Comparison of ENCODE assay signal across 30 mouse cellular contexts in genomic region chr11:109635871-109636395, GRCm38 (mm10). TPM values are rescaled to one million over a fixed set of nuclear protein-coding genes. Genes with fewer than 3 reads are reported as not detected.
A peak's percentile ranks its signal among the peaks of the same experiment; 100 is the strongest.
DNase-seq lines count a peak whose midpoint lies in the region; ATAC-seq and TF ChIP-seq lines count a peak whose summit lies in the region.
"Had no signal": no experiment of that assay in that cellular context is flagged by ENCODE, and none has a peak within 500 bp of the region (broad histone marks: within the 10 kb centered on the region; RNA-seq: fewer than 3 reads in every experiment).

No protein-coding gene starts in this region.

- H3K4me3 ChIP-seq in hindbrain, postnatal 0 days (ENCODE audit: low read length), result no peak overlapping the region
- H3K4me3 ChIP-seq in hindbrain, embryonic 16.5 days (ENCODE audit: low read length), result no peak overlapping the region
- H3K4me3 ChIP-seq in kidney, embryonic 14.5 days (ENCODE audit: low read length), result no peak overlapping the region
- H3K4me3 ChIP-seq in CH12.LX (replicated peaks in 1 of 3; ENCODE audit: low read depth in 2 of 3, low read length in 2 of 3, poor library complexity in 1 of 3), result no peak overlapping the region
- no peak overlapping the region for H3K4me3 ChIP-seq in stomach, postnatal 0 days (ENCODE audit: low read depth, low read length)
- H3K4me3 ChIP-seq: embryonic facial prominence, embryonic 13.5 days; erythroblast, embryonic 14.5 days; heart, embryonic 10.5 days; heart, embryonic 15.5 days; midbrain, embryonic 10.5 days; midbrain, embryonic 15.5 days; neural tube, embryonic 15.5 days had no signal

- TF ChIP-seq CTCF in hindbrain, postnatal 0 days (IDR thresholded peaks at IDR 0.05; ENCODE audit: low read depth), result no peak
- TF ChIP-seq CTCF in CH12.LX (conservative IDR thresholded peaks at IDR 0.05 in 1 of 2, IDR thresholded peaks at IDR 0.05 in 1 of 2; ENCODE audit: low read depth in 2 of 2, low read length in 2 of 2), result no peak
- TF ChIP-seq CTCF in stomach, postnatal 0 days (IDR thresholded peaks at IDR 0.05; ENCODE audit: low read depth), result no peak

- H3K4me2 ChIP-seq in hindbrain, postnatal 0 days (ENCODE audit: low read depth, low read length), result no peak overlapping the region
- H3K4me2 ChIP-seq in hindbrain, embryonic 16.5 days (ENCODE audit: low read length), result no peak overlapping the region
- no peak overlapping the region for H3K4me2 ChIP-seq in kidney, embryonic 14.5 days (replicated peaks; ENCODE audit: low read depth, low read length)
- H3K4me2 ChIP-seq in CH12.LX (ENCODE audit: insufficient read depth, low read depth, poor library complexity, severe bottlenecking), result 0 out of 2 replicates have a peak overlapping the region, but pooled peaks have one; percentile 24
- H3K4me2 ChIP-seq in stomach, postnatal 0 days (replicated peaks; ENCODE audit: low read depth), result no peak overlapping the region
- H3K4me2 ChIP-seq: embryonic facial prominence, embryonic 13.5 days; heart, embryonic 15.5 days; midbrain, embryonic 15.5 days; neural tube, embryonic 15.5 days had no signal

- in situ Hi-C loops in CH12.LX (cut with MboI; ENCODE audit: low pct_ligation_motif_present, low pct_unique_long_range_greater_than_20kb, low sequenced_read_pairs), result no loop called here

- TF ChIP-seq RAD21 in CH12.LX (IDR thresholded peaks at IDR 0.05; ENCODE audit: low read depth, low read length), result no peak

- H3K4me1 ChIP-seq in hindbrain, postnatal 0 days (ENCODE audit: insufficient read depth, low read length), result no peaks in the 10 kb centered on the region
- no peaks in the 10 kb centered on the region for H3K4me1 ChIP-seq in hindbrain, embryonic 16.5 days (ENCODE audit: control insufficient read depth, insufficient read depth, low read depth, low read length)
- H3K4me1 ChIP-seq in kidney, embryonic 14.5 days (ENCODE audit: control insufficient read depth, insufficient read depth, low read length), result no peaks in the 10 kb centered on the region
- peaks cover 0 to 6% of the 10 kb centered on the region in 2 experiments; a peak in 2 of 4 replicates for H3K4me1 ChIP-seq in CH12.LX (ENCODE audit: control insufficient read depth in 1 of 2, insufficient read depth in 2 of 2)
- no peaks in the 10 kb centered on the region for H3K4me1 ChIP-seq in stomach, postnatal 0 days (replicated peaks; ENCODE audit: control insufficient read depth, insufficient read depth)
- H3K4me1 ChIP-seq: embryonic facial prominence, embryonic 13.5 days; midbrain, embryonic 10.5 days; midbrain, embryonic 15.5 days; neural tube, embryonic 15.5 days had no signal

- H3K9ac ChIP-seq in hindbrain, postnatal 0 days (replicated peaks; ENCODE audit: low read length), result no peak overlapping the region
- no peak overlapping the region for H3K9ac ChIP-seq in hindbrain, embryonic 16.5 days (ENCODE audit: low read depth, low read length)
- H3K9ac ChIP-seq in kidney, embryonic 14.5 days (ENCODE audit: low read depth, low read length), result no peak overlapping the region
- H3K9ac ChIP-seq in CH12.LX (ENCODE audit: insufficient read depth, low read depth), result no peak overlapping the region
- no peak overlapping the region for H3K9ac ChIP-seq in stomach, postnatal 0 days (ENCODE audit: low read length)
- H3K9ac ChIP-seq: embryonic facial prominence, embryonic 13.5 days; forebrain, postnatal 0 days; heart, embryonic 15.5 days; liver, embryonic 14.5 days; midbrain, embryonic 15.5 days; neural tube, embryonic 15.5 days had no signal

- H3K27ac ChIP-seq in hindbrain, postnatal 0 days, result no peak overlapping the region
- H3K27ac ChIP-seq in hindbrain, embryonic 16.5 days (ENCODE audit: low read depth, low read length), result no peak overlapping the region
- H3K27ac ChIP-seq in kidney, embryonic 14.5 days (ENCODE audit: low read depth, low read length), result no peak overlapping the region
- no peak overlapping the region for H3K27ac ChIP-seq in CH12.LX (ENCODE audit: insufficient read depth, low read depth)
- no peak overlapping the region for H3K27ac ChIP-seq in stomach, postnatal 0 days (replicated peaks)
- H3K27ac ChIP-seq: embryonic facial prominence, embryonic 13.5 days; heart, embryonic 10.5 days; heart, embryonic 15.5 days; liver, embryonic 14.5 days; midbrain, embryonic 10.5 days; midbrain, embryonic 15.5 days; neural tube, embryonic 15.5 days had no signal

- no peak for ATAC-seq in hindbrain, postnatal 0 days
- no peak for ATAC-seq in hindbrain, embryonic 16.5 days
- no peak for ATAC-seq in kidney, embryonic 14.5 days (ENCODE audit: low FRiP score, low TSS enrichment)
- 0 out of 2 replicates have a peak, but pooled peaks have one; percentile 32 for ATAC-seq in stomach, postnatal 0 days (ENCODE audit: low FRiP score, low TSS enrichment)
- ATAC-seq: forebrain, postnatal 0 days; intestine, embryonic 16.5 days; midbrain, embryonic 15.5 days; Patski had no signal

- no peaks in the 10 kb centered on the region for H3K79me2 ChIP-seq in CH12.LX (replicated peaks; ENCODE audit: control insufficient read depth, extremely low read depth, insufficient read depth, poor library complexity, severe bottlenecking)

- H3K9me3 ChIP-seq in hindbrain, postnatal 0 days (ENCODE audit: low read length), result no peaks in the 10 kb centered on the region
- H3K9me3 ChIP-seq in hindbrain, embryonic 16.5 days (ENCODE audit: control insufficient read depth, low read length), result no peaks in the 10 kb centered on the region
- H3K9me3 ChIP-seq in kidney, embryonic 14.5 days (ENCODE audit: control insufficient read depth, low read length), result no peaks in the 10 kb centered on the region
- no peaks in the 10 kb centered on the region for H3K9me3 ChIP-seq in CH12.LX (replicated peaks; ENCODE audit: low read length)
- H3K9me3 ChIP-seq in stomach, postnatal 0 days (ENCODE audit: control insufficient read depth, low read length), result no peaks in the 10 kb centered on the region
- H3K9me3 ChIP-seq: embryonic facial prominence, embryonic 13.5 days; heart, embryonic 10.5 days; heart, embryonic 15.5 days; midbrain, embryonic 10.5 days; midbrain, embryonic 15.5 days; neural tube, embryonic 15.5 days had no signal

- no peaks in the 10 kb centered on the region for H3K36me3 ChIP-seq in hindbrain, postnatal 0 days (ENCODE audit: insufficient read depth, low read length)
- no peaks in the 10 kb centered on the region for H3K36me3 ChIP-seq in hindbrain, embryonic 16.5 days (ENCODE audit: control insufficient read depth, insufficient read depth, low read length)
- no peaks in the 10 kb centered on the region for H3K36me3 ChIP-seq in kidney, embryonic 14.5 days (ENCODE audit: control insufficient read depth, insufficient read depth, low read length)
- no peaks in the 10 kb centered on the region for H3K36me3 ChIP-seq in CH12.LX (replicated peaks in 1 of 2; ENCODE audit: control insufficient read depth in 1 of 2, insufficient read depth in 1 of 2, low read length in 1 of 2)
- H3K36me3 ChIP-seq in stomach, postnatal 0 days (ENCODE audit: control insufficient read depth, insufficient read depth, low read length), result no peaks in the 10 kb centered on the region
- H3K36me3 ChIP-seq: embryonic facial prominence, embryonic 13.5 days; heart, embryonic 10.5 days; heart, embryonic 15.5 days; midbrain, embryonic 10.5 days; midbrain, embryonic 15.5 days; neural tube, embryonic 15.5 days had no signal

- peak; percentile 12 for DNase-seq in hindbrain, postnatal 0 days (ENCODE audit: low spot score)
- peak; percentile 45 to 59 for DNase-seq in kidney, postnatal 25 days
- no peak for DNase-seq in CH12.LX (ENCODE audit: extremely low read depth)
- no peak for DNase-seq in stomach, postnatal 0 days (ENCODE audit: low spot score)
- DNase-seq in urinary bladder, adult 2 months (ENCODE audit: low spot score), result no peak
- DNase-seq: adrenal gland, postnatal 10 days; B cell, adult 2 months; cerebellum, adult 11 months; cerebellum, adult 9-10 months; embryo, embryonic 11 days; forebrain, postnatal 0 days; gastrocnemius, postnatal 14 days; liver; lung, adult 2 months; retina, postnatal 1 day; right cerebral cortex, postnatal 14 days; thymus, adult 2 months; thymus, postnatal 36 days had no signal

- WGBS in hindbrain, postnatal 0 days, result 44% methylated on average over 6 of the region's 6 CpGs
- WGBS in hindbrain, embryonic 16.5 days, result 68% methylated on average over 6 of the region's 6 CpGs
- 62% methylated on average over 6 of the region's 6 CpGs for WGBS in kidney, embryonic 14.5 days
- 45% methylated on average over 6 of the region's 6 CpGs for WGBS in stomach, postnatal 0 days

- no peak for TF ChIP-seq POLR2A in CH12.LX (IDR thresholded peaks at IDR 0.05; ENCODE audit: low read depth, low read length)

- dilution Hi-C loops in CH12.LX (cut with MboI; ENCODE audit: extremely low pct_ligation_motif_present, extremely low pct_unique_long_range_greater_than_20kb, low sequenced_read_pairs), result no loop called here

- no peaks in the 10 kb centered on the region for H3K27me3 ChIP-seq in hindbrain, postnatal 0 days (ENCODE audit: insufficient read depth, low read length)
- no peaks in the 10 kb centered on the region for H3K27me3 ChIP-seq in hindbrain, embryonic 16.5 days (replicated peaks; ENCODE audit: control insufficient read depth, insufficient read depth, low read length)
- no peaks in the 10 kb centered on the region for H3K27me3 ChIP-seq in kidney, embryonic 14.5 days (ENCODE audit: control insufficient read depth, insufficient read depth, low read length)
- H3K27me3 ChIP-seq in CH12.LX (replicated peaks), result no peaks in the 10 kb centered on the region
- no peaks in the 10 kb centered on the region for H3K27me3 ChIP-seq in stomach, postnatal 0 days (ENCODE audit: control insufficient read depth, insufficient read depth, low read length)
- H3K27me3 ChIP-seq: embryonic facial prominence, embryonic 13.5 days; heart, embryonic 15.5 days; midbrain, embryonic 15.5 days; neural tube, embryonic 15.5 days; Patski had no signal

- TF ChIP-seq EP300 in CH12.LX (IDR thresholded peaks at IDR 0.05; ENCODE audit: low read length), result no peak
- TF ChIP-seq EP300 in stomach, postnatal 0 days (optimal IDR thresholded peaks at IDR 0.05), result no peak

RNA-seq across cellular contexts. Expression of gene Prkar1a, which starts 13.3 kb away (rescaled TPM):
- total RNA-seq in hindbrain, postnatal 0 days (2014; rRNA removed), result 190 and 198 TPM in 2 replicates
- 425 and 435 TPM in 2 replicates for polyA plus RNA-seq in hindbrain, postnatal 0 days (2015; fragmentation: Nextera tagmentation; extraction: Ambion mirVana)
- 475 and 504 TPM in 2 replicates for polyA plus RNA-seq in hindbrain, embryonic 16.5 days (2015; fragmentation: Nextera tagmentation; extraction: Ambion mirVana)
- 273 and 367 TPM in 2 replicates for polyA plus RNA-seq in kidney, embryonic 14.5 days (2014; fragmentation: Nextera tagmentation; extraction: Ambion mirVana)
- total RNA-seq in CH12.LX (2012; rRNA removed) (89.6 and 93.1 TPM in 2 replicates), CH12.LX (2014; rRNA removed) (104 and 111 TPM in 2 replicates)
- polyA plus RNA-seq in CH12.LX (2012; ENCODE audit: insufficient read length, low read depth), result 203 and 220 TPM in 2 replicates
- 176 and 177 TPM in 2 replicates for polyA plus RNA-seq in stomach, postnatal 0 days (2015; fragmentation: Nextera tagmentation; extraction: Ambion mirVana)
- 176 and 189 TPM in 2 replicates for polyA plus RNA-seq in urinary bladder, adult 2 months (2012; rRNA removed)

RNA-seq across cellular contexts. Expression of gene Wipi1, which starts 24.2 kb away (rescaled TPM):
- total RNA-seq in hindbrain, postnatal 0 days (2014; rRNA removed), result 14.6 and 23.3 TPM in 2 replicates
- polyA plus RNA-seq in hindbrain, postnatal 0 days (2015; fragmentation: Nextera tagmentation; extraction: Ambion mirVana), result 21.0 and 23.5 TPM in 2 replicates
- polyA plus RNA-seq in hindbrain, embryonic 16.5 days (2015; fragmentation: Nextera tagmentation; extraction: Ambion mirVana), result 18.9 and 21.2 TPM in 2 replicates
- 15.0 and 19.6 TPM in 2 replicates for polyA plus RNA-seq in kidney, embryonic 14.5 days (2014; fragmentation: Nextera tagmentation; extraction: Ambion mirVana)
- total RNA-seq in CH12.LX (2012; rRNA removed), result 0.92 and 2.0 TPM in 2 replicates
- 1.9 and 2.2 TPM in 2 replicates for total RNA-seq in CH12.LX (2014; rRNA removed)
- 1.4 and 1.8 TPM in 2 replicates for polyA plus RNA-seq in CH12.LX (2012; ENCODE audit: insufficient read length, low read depth)
- 35.3 and 40.5 TPM in 2 replicates for polyA plus RNA-seq in stomach, postnatal 0 days (2015; fragmentation: Nextera tagmentation; extraction: Ambion mirVana)
- 44.9 and 49.1 TPM in 2 replicates for polyA plus RNA-seq in urinary bladder, adult 2 months (2012; rRNA removed)

Comparison
In these comparisons a context has a peak if more than half of its experiments do, and no peak if none do; other contexts are left out.
1. DNase-seq: peak in hindbrain, postnatal 0 days (single experiment) and kidney, postnatal 25 days (2 of 2); none in CH12.LX (single experiment), stomach, postnatal 0 days (single experiment) and urinary bladder, adult 2 months (single experiment).